Mouse (Mus musculus): Measurements from ENCODE around the gene Pacs2.
A peak's percentile ranks its signal among the peaks of the same experiment; 100 is the strongest.

Pacs2 gene

DNA sequence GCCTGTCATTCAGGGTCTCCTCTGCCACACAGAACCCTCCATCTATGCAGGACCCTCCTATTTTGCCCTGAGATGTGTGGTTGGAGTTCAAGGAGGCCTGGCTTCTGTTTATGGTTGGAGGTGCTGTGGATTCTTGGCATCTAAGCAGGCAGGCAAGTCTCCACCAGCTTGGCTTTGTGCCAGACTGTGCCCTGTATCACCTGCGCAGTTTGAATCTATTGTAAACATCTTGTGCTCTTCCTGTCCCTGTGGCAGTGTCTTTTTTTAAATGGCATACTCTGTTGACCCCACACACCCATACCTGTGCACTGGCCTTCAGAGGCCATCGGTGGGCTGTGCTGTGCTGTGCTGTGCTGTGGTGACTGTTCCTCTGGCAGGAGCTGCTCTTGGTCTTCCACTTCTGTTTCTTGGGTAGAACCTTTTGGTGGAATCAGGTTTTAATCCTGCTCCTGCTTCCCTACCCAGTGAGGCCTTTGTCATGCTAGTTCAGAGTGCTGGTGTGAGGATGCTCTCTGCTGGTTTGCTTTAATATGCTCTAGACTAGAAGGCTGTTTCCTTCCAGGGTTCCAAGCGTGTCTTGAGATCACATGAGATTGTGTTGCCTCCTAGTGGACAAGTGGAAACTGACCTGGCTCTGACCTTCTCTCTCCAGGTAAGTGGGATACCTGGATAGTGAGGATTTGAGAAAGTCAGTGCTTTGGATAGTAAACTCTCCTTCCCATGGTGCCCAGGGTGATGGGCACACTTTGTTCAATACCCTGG is 30.8 kb downstream of the Pacs2 start:
- peak in 1 of 2 experiments; percentile 26 for DNase-seq

GRCm38 (mm10) chr12:113046861-113047260 is 32.6 kb downstream of the Pacs2 start:
- DNase-seq: no peak

DNA sequence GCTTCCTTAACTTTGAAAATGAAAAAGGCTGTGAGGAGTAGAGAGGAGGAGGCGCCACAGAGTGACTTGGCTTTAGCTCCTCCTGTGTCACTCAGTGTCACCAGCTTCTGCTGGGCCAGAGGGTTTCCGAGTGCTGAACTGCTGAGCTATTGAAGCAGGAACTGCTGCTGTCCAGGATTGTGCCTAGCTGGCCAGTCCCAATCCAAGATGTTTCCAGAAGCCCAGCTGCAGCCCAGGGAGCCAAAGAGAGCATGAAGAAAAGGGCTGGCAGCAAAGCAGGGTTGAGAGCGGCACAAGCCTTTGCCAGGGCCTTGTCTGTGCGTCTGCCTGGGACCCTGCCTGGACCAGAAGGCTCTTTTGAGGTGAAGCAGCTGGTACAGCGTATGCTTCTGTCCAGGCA is 33.8 kb downstream of the Pacs2 start:
- DNase-seq: no peak

DNA sequence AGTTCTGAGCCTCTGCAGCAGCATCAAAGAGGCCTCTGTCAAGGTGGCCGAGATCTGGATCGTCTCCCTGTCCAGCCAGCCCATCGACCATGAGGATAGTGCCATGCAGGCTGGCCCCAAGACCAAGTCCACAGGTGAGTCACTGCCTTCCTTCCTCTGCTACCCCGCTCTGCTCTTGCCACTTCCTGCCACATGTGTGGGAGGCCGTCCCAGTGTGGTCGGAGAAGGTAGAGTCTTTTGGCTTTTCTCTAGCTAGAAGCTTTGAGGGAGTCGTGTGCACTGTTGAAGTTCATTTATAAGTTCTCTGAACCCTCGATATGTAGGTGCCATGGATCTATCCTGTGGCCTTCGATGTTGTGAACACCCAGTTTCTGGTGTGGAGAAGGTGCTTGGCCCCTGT is 35.5 kb downstream of the Pacs2 start:
- no peak for DNase-seq

DNA sequence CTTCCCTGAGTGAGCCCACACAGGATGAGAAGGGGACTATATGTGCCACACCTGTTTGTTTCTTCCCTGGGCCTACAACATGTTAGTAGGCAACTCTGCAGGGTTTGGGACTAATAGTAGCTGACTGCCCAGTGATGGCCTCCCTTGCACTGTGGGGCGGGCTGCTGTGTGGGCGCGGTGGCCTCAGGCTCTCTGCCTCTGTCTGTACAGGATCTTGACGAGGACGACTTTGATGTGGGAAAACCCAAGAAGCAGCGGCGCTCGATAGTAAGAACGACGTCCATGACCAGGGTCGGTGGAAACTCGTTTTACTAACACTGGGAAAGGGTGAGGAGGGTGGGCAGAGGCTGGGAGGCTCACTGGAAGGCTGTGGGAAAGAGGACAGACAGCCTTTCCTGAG is 36.4 kb downstream of the Pacs2 start:
- no peak for DNase-seq

- no peak for DNase-seq
These were observed 37.5 kb downstream of the Pacs2 start for GRCm38 (mm10) chr12:113051628-113052403.

- no peak for DNase-seq
These were observed 41.8 kb downstream of the Pacs2 start for GRCm38 (mm10) chr12:113056089-113056488.

GRCm38 (mm10) chr12:113060178-113060577 is 45.9 kb downstream of the Pacs2 start:
- no peak for DNase-seq

GRCm38 (mm10) chr12:113061606-113062005 is 47.3 kb downstream of the Pacs2 start:
- DNase-seq: no peak

DNA sequence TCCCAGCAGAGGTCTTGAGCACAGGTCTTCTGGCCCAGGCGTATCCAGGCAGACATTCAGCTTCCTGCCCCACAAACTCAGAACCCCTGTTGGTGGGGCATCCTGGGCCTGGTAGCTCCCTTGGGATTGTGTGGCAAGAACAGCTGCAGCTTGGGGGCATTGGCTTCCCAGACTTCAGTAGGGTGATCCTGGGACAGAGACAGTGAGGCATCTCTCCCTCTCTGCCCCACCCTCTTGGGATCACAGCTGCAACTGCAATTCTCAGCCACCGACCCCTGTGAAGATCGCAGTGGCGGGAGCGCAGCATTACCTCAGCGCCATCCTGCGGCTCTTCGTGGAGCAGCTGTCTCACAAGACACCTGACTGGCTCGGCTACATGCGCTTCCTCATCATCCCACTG is 47.9 kb downstream of the Pacs2 start:
- DNase-seq: no peak

DNA sequence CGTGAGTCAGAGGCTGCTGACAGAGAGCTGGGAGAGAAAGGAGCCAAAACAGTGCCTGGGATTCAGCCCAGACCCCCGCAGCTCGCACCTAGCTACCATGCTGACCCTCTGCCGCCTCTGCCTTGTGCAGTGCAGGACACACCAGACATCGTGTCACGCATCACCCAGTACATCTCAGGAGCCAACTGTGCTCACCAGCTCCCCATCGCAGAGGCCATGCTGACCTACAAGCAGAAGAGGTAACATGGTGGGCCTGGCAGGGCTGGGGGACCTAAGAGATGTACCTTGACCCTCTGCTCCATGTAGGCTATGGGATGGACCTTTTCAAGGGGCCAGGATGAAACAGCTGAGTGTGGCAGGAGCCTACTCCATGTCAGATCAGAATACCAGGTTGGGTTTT is 49.4 kb downstream of the Pacs2 start:
- no peak for DNase-seq

GRCm38 (mm10) chr12:113068002-113068401 is 53.7 kb downstream of the Pacs2 start:
- DNase-seq: no peak

DNA sequence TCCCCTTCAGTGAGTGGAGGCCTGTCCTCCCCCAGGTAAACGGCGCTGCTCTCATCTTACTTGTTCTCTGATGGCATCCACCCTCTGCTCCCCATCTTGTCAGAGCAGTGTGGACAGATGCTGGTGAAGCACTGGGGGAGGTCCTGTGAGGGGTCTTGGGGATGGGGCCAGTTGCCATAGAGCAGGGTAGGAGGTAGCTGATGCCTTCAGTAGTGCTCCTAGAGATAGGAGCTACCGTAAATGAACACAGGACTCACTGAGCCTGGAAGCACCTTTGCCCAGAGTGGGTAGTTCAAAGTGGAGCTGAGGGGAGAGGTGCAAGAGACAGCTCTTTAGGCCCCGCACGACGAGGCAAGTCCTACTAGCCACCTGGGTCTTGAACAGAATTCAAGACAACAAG is 55.1 kb downstream of the Pacs2 start:
- DNase-seq: no peak

DNA sequence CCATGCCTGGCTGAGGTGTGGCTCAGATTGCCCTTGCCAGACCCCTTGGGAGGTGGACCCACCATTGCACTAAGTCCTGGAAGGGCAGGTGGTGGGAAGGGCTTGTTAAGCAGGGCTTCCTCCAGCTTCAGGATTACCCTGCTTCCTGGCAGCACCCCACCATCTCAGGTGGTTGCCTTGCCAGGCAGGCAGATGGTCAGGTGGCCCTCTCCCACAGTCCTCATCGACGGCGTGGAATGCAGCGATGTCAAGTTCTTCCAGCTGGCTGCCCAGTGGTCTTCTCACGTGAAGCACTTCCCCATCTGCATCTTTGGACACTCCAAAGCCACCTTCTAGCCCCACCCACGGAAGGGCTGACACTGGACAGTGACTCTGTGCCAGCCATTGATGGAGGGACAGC is 57.0 kb downstream of the Pacs2 start:
- no peak for DNase-seq

DNA sequence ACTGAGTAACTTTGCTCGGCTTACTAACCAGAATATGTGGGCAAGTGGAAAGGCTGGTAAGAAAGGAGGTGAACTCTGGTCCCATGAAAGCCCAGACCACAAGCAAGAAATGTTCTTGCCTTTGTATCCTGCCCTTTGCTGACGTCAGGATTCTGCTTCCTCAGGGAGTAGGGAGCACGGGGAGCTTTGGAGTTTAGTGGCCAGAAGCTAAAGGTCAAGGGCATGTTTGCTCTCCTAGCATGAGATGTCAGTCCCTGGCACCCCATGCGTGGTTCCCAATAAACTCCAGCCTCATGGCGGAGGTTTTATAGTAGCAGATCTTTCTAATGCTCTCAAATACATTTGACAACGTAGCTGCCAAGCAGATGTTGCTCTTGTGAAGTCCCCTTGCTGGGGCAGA is 57.5 kb downstream of the Pacs2 start:
- DNase-seq: no peak

GRCm38 (mm10) chr12:113073420-113074328 is 59.4 kb downstream of the Pacs2 start:
- no peak for DNase-seq

GRCm38 (mm10) chr12:113074329-113075062 is 60.2 kb downstream of the Pacs2 start, which contains the start of gene Tex22:
Gene Tex22, plus strand, starts transcription at chr12:113074502.
- DNase-seq: peak; percentile 71 to 86

DNA sequence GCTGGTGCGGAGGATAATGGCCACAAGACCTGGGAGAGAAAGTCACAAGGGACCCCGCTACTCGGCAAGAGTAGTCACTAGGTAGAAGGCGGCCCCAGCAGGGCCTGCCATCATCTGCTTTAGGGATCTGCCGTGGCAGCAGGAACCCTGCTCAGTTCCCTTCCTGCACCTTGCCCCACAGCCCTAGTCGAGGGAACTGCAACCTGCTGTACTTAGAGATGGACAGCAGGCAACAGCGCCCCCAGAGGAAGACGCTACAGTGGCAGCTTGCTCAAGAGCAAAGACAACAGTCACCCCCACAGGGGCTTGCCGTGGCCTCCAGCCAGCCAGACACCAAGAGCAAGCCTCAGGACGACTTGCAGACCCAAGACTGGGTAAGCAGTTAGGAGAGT is 60.8 kb downstream of the Pacs2 start:
- DNase-seq: peak; percentile 78 to 88

GRCm38 (mm10) chr12:113075486-113075885 is 61.2 kb downstream of the Pacs2 start:
- no peak for DNase-seq

DNA sequence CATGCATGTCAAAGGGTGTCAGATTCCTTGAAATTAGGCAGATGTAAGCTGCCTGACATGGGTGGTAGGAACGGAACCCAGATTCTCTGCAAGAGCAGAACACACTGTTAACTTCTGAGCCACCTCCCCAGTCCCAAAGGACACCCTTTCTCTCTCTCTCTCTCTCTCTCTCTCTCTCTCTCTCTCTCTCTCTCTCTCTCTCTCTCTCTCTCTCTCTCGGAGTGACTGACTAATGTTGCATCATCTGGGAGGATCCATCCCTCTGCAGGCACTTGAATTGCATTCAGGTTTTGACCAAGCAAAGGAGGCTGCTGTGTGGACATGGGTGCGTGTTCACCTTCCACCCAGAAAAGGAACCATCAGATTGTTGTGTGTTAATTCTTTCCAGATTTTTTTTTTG is 73.0 kb downstream of the Pacs2 start:
- no peak for DNase-seq

- no peak for DNase-seq
These were observed 73.7 kb downstream of the Pacs2 start for GRCm38 (mm10) chr12:113088026-113088425.

- DNase-seq: no peak
These were observed 74.8 kb downstream of the Pacs2 start for GRCm38 (mm10) chr12:113089107-113089506.

Data from spleen, adult 18-20 months (tissue).